Mouse (Mus musculus) retina, embryonic 14.5 days (tissue): ENCODE data around the gene Ppp2r3a.

Experiments
- DNase-seq: peaks from one replicate; pipeline ENCODE4 v3.0.0-alpha.2; 2015; ENCODE audit warnings: low spot score

Ppp2r3a gene

GRCm38 (mm10) chr9:101250981-101251643, 483 bp downstream of the Ppp2r3a start:
- DNase-seq: peak; percentile 67

- DNase-seq: peak; percentile 27
Observed at GRCm38 (mm10) chr9:101250486-101250885, 1.1 kb downstream of the Ppp2r3a start.

GRCm38 (mm10) chr9:101249626-101250025, 2.0 kb downstream of the Ppp2r3a start:
- no peak for DNase-seq

GRCm38 (mm10) chr9:101247541-101247940, 4.1 kb downstream of the Ppp2r3a start:
- DNase-seq: no peak

- no peak for DNase-seq
Observed at GRCm38 (mm10) chr9:101245493-101245892, 6.1 kb downstream of the Ppp2r3a start.

- DNase-seq: no peak
Observed at GRCm38 (mm10) chr9:101243711-101244110, 7.9 kb downstream of the Ppp2r3a start.

GRCm38 (mm10) chr9:101240161-101240560, 11.4 kb downstream of the Ppp2r3a start:
- no peak for DNase-seq

GRCm38 (mm10) chr9:101235786-101236185, 15.8 kb downstream of the Ppp2r3a start:
- no peak for DNase-seq

GRCm38 (mm10) chr9:101232034-101232433, 19.6 kb downstream of the Ppp2r3a start:
- DNase-seq: no peak

GRCm38 (mm10) chr9:101230028-101230427, 21.6 kb downstream of the Ppp2r3a start:
- DNase-seq: no peak

- DNase-seq: no peak
Observed at GRCm38 (mm10) chr9:101228892-101229291, 22.7 kb downstream of the Ppp2r3a start.

GRCm38 (mm10) chr9:101207984-101208383, 43.6 kb downstream of the Ppp2r3a start:
- DNase-seq: no peak

GRCm38 (mm10) chr9:101206516-101206915, 45.1 kb downstream of the Ppp2r3a start:
- DNase-seq: no peak

GRCm38 (mm10) chr9:101205216-101205615, 46.4 kb downstream of the Ppp2r3a start:
- DNase-seq: no peak

- DNase-seq: no peak
Observed at GRCm38 (mm10) chr9:101204059-101204458, 47.5 kb downstream of the Ppp2r3a start.

- DNase-seq: no peak
Observed at GRCm38 (mm10) chr9:101200627-101201026, 51.0 kb downstream of the Ppp2r3a start.

GRCm38 (mm10) chr9:101198804-101199203, 52.8 kb downstream of the Ppp2r3a start:
- DNase-seq: no peak

- DNase-seq: no peak
Observed at GRCm38 (mm10) chr9:101198261-101198660, 53.3 kb downstream of the Ppp2r3a start.

GRCm38 (mm10) chr9:101181962-101182701, 69.5 kb downstream of the Ppp2r3a start:
- peak; percentile 97 for DNase-seq

GRCm38 (mm10) chr9:101181291-101181690, 70.3 kb downstream of the Ppp2r3a start:
- no peak for DNase-seq

- DNase-seq: no peak
Observed at GRCm38 (mm10) chr9:101180234-101180633, 71.4 kb downstream of the Ppp2r3a start.

GRCm38 (mm10) chr9:101160627-101161026, 91.0 kb downstream of the Ppp2r3a start:
- DNase-seq: no peak

GRCm38 (mm10) chr9:101160092-101160491, 91.5 kb downstream of the Ppp2r3a start:
- DNase-seq: no peak

- peak; percentile 72 for DNase-seq
Observed at GRCm38 (mm10) chr9:101159431-101159830, 92.2 kb downstream of the Ppp2r3a start.
